Mouse (Mus musculus) gastrocnemius, postnatal 25 days (tissue): ENCODE data around the gene Olfr128. TPM values are rescaled to one million over a fixed set of nuclear protein-coding genes. Genes with fewer than 3 reads are reported as not detected.
"Not testable (repeated sequence)": the region's sequence is repeated elsewhere in the genome, so short reads cannot be mapped to it uniquely, and the experiment has no call there.

Experiments used
- DNase-seq: peaks from one replicate; pipeline ENCODE4 v3.0.0; 2022
- long read RNA-seq, 2 experiments: library from polyadenylated mRNA; stranded (forward); transcript quantifications; one replicate each; pipeline ENCODE4 v2.0.0; 2021
- total RNA-seq, 2 experiments: library from RNA; stranded (reverse); gene quantifications; 1 replicate in 1 of 2; 2 replicates in 1 of 2; pipeline ENCODE4 v1.2.3; 2021

The Olfr128 gene
- not detected for total RNA-seq
- long read RNA-seq, experiment 1, result 0 reads
- long read RNA-seq, experiment 2, result 0 reads

- no peak for DNase-seq
Measured at GRCm38 (mm10) chr17:37920248-37920647, at the start of gene Olfr128. Olfr128 (plus strand) TSS chr17:37920548.

GRCm38 (mm10) chr17:37873830-37874229, 46.5 kb upstream of the Olfr128 start:
- no peak for DNase-seq

- no peak for DNase-seq
Measured at GRCm38 (mm10) chr17:37900137-37900536, 20.2 kb upstream of the Olfr128 start, which contains the start of gene Olfr127. Olfr127 (plus strand) TSS chr17:37900437.

GRCm38 (mm10) chr17:37906821-37907220, 13.5 kb upstream of the Olfr128 start:
- DNase-seq, result not testable (repeated sequence)

GRCm38 (mm10) chr17:37952979-37953378, 32.6 kb downstream of the Olfr128 start, which contains the start of gene Olfr761:
Olfr761 (minus strand) TSS chr17:37953079.
- no peak for DNase-seq

- DNase-seq, result no peak
Measured at GRCm38 (mm10) chr17:37973591-37973990, 53.2 kb downstream of the Olfr128 start.

Other genes starting within 250 kb of the Olfr128 start
- not detected for gene Olfr119, start 224.0 kb upstream of the Olfr128 start, total RNA-seq
- not detected for gene Olfr120, start 198.7 kb upstream of the Olfr128 start, total RNA-seq
- gene Olfr121, start 171.7 kb upstream of the Olfr128 start, total RNA-seq, result not detected
- not detected for gene Olfr122, start 151.9 kb upstream of the Olfr128 start, total RNA-seq
- gene Olfr123, start 127.0 kb upstream of the Olfr128 start, total RNA-seq, result not detected
- gene Olfr124, start 120.7 kb upstream of the Olfr128 start, total RNA-seq, result not detected
- gene Olfr125, start 87.6 kb upstream of the Olfr128 start, total RNA-seq, result not detected
- gene Olfr126, start 73.1 kb upstream of the Olfr128 start, total RNA-seq, result not detected
- gene Olfr127, start 20.1 kb upstream of the Olfr128 start, total RNA-seq, result not detected
- not detected for gene Olfr761, start 32.5 kb downstream of the Olfr128 start, total RNA-seq
- not detected for gene Olfr129, start 139.5 kb downstream of the Olfr128 start, total RNA-seq
- not detected for gene Olfr130, start 143.4 kb downstream of the Olfr128 start, total RNA-seq
- not detected for gene Olfr131, start 168.1 kb downstream of the Olfr128 start, total RNA-seq
- gene Olfr132, start 214.0 kb downstream of the Olfr128 start, total RNA-seq, result not detected
- not detected for gene Olfr133, start 224.7 kb downstream of the Olfr128 start, total RNA-seq